8 mouse cellular contexts compared by ENCODE assay signal in the genomic region with DNA sequence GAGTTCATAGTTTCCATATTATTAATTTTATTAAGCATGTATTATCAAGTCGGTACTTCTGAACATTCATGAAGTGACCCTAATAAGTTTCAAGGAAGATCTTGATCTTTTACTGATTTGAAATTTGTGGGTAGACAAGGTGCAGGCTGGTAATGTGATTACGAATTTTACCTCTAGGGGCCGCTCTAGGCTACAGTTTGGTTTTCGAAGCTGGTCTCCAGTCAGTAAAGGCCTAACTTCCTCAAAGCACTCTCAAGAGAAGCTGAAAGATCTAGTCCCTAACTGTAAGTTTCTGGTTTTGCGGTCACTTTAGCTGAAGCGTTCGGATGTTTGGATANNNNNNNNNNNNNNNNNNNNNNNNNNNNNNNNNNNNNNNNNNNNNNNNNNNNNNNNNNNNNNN.
A peak's percentile ranks its signal among the peaks of the same experiment; 100 is the strongest.
DNase-seq lines count a peak whose midpoint lies in the region; ATAC-seq and TF ChIP-seq lines count a peak whose summit lies in the region.

No protein-coding gene starts in this region.

- H3K4me1 ChIP-seq in intestine, embryonic 14.5 days (replicated peaks; ENCODE audit: control insufficient read depth, insufficient read depth, low read length): no peaks in the 10 kb centered on the region
- H3K4me1 ChIP-seq in intestine, embryonic 16.5 days (ENCODE audit: control insufficient read depth, insufficient read depth, low read length): no peaks in the 10 kb centered on the region
- no peaks in the 10 kb centered on the region for H3K4me1 ChIP-seq in G1E (ENCODE audit: insufficient read depth, low read depth, low read length)

- no peak for ATAC-seq in intestine, embryonic 14.5 days (replicated peaks; ENCODE audit: low FRiP score, low TSS enrichment, low read depth)
- no peak for ATAC-seq in intestine, embryonic 16.5 days
- ATAC-seq in G1E (ENCODE audit: extremely low read depth, insufficient number of reproducible peaks, low FRiP score, poor library complexity, severe bottlenecking): no peak; the same call in 1 of the 2 replicates

- H3K27me3 ChIP-seq in intestine, embryonic 14.5 days (replicated peaks; ENCODE audit: control insufficient read depth, insufficient read depth, low read length): no peaks in the 10 kb centered on the region
- H3K27me3 ChIP-seq in intestine, embryonic 16.5 days (replicated peaks; ENCODE audit: control insufficient read depth, insufficient read depth, low read length): no peaks in the 10 kb centered on the region
- no peaks in the 10 kb centered on the region for H3K27me3 ChIP-seq in G1E (ENCODE audit: insufficient read depth, low read length)

- no peaks in the 10 kb centered on the region for H3K36me3 ChIP-seq in intestine, embryonic 14.5 days (ENCODE audit: control insufficient read depth, insufficient read depth, low read length)
- no peaks in the 10 kb centered on the region for H3K36me3 ChIP-seq in intestine, embryonic 16.5 days (ENCODE audit: control insufficient read depth, insufficient read depth, low read length)
- H3K36me3 ChIP-seq in G1E (replicated peaks): no peaks in the 10 kb centered on the region

- no peak overlapping the region for H3K4me3 ChIP-seq in intestine, embryonic 14.5 days (ENCODE audit: low read depth, low read length)
- H3K4me3 ChIP-seq in intestine, embryonic 16.5 days (ENCODE audit: low read length): no peak overlapping the region
- H3K4me3 ChIP-seq in G1E (ENCODE audit: low read depth, low read length): no peak overlapping the region

- no peak overlapping the region for H3K9ac ChIP-seq in intestine, embryonic 14.5 days (ENCODE audit: low read length)
- H3K9ac ChIP-seq in intestine, embryonic 16.5 days (ENCODE audit: low read depth, low read length): no peak overlapping the region

- H3K4me2 ChIP-seq in intestine, embryonic 14.5 days (ENCODE audit: low read length): no peak overlapping the region
- H3K4me2 ChIP-seq in intestine, embryonic 16.5 days (ENCODE audit: low read depth, low read length): no peak overlapping the region

- H3K27ac ChIP-seq in intestine, embryonic 14.5 days (ENCODE audit: low read depth): no peak overlapping the region
- H3K27ac ChIP-seq in intestine, embryonic 16.5 days (ENCODE audit: low read length): no peak overlapping the region

- DNase-seq in intestine, embryonic 14.5 days (ENCODE audit: low spot score): peak; percentile 83
- DNase-seq in G1E (ENCODE audit: low spot score): no peak
- DNase-seq in cerebellum, adult 9-11 months: peak; percentile 14
- DNase-seq in frontal cortex, postnatal 14 days (ENCODE audit: low spot score in 2 of 2): peak; percentile 19 to 64
- DNase-seq in layer of hippocampus, postnatal 10 days (ENCODE audit: low spot score in 2 of 2): peak; percentile 75 to 78
- DNase-seq in mesoderm, embryonic 11.5 days (ENCODE audit: low read depth, low spot score): peak; percentile 65
- no peak for DNase-seq in T-cell, adult 2 months (ENCODE audit: low spot score)

- TF ChIP-seq CTCF in G1E (IDR thresholded peaks at IDR 0.05; ENCODE audit: low read depth, low read length): peak; percentile 44

- WGBS in intestine, embryonic 14.5 days: 23% methylated on average over 7 of the region's 7 CpGs
- WGBS in intestine, embryonic 16.5 days: 30% methylated on average over 7 of the region's 7 CpGs

- no peaks in the 10 kb centered on the region for H3K9me3 ChIP-seq in intestine, embryonic 14.5 days (ENCODE audit: control insufficient read depth, low read length)
- H3K9me3 ChIP-seq in intestine, embryonic 16.5 days (ENCODE audit: control insufficient read depth, low read length): no peaks in the 10 kb centered on the region
- no peaks in the 10 kb centered on the region for H3K9me3 ChIP-seq in G1E (replicated peaks)

Comparison
In these comparisons a context has a peak if more than half of its experiments do, and no peak if none do; other contexts are left out.
1. DNase-seq: peak in intestine, embryonic 14.5 days (single experiment), cerebellum, adult 9-11 months (single experiment), frontal cortex, postnatal 14 days (2 of 2), layer of hippocampus, postnatal 10 days (2 of 2) and mesoderm, embryonic 11.5 days (single experiment); none in G1E (single experiment) and T-cell, adult 2 months (single experiment).